Mouse (Mus musculus) lung, adult 2 months (tissue): ENCODE results near the gene Pdcd7. TPM values are rescaled to one million over a fixed set of nuclear protein-coding genes. Genes with fewer than 3 reads are reported as not detected.
A peak's percentile ranks its signal among the peaks of the same experiment; 100 is the strongest.

ENCODE experiments used
- DNase-seq: peaks from one replicate; pipeline ENCODE4 v3.0.0; 2022
- H3K4me1 ChIP-seq: fragments of 200-500 bp; 2 replicates; pipeline ENCODE4 v1.6.1; 2011; ENCODE audit warnings: low read length; ENCODE audit not compliant: control insufficient read depth, insufficient read depth
- H3K4me3 ChIP-seq: fragments of 200-500 bp; replicated peaks from 2 replicates; pipeline ENCODE3; 2011; ENCODE audit warnings: low read depth, mild to moderate bottlenecking, control low read depth, low read length; ENCODE audit errors: extremely low read depth
- CTCF ChIP-seq: fragments of 200-500 bp; IDR thresholded peaks from 2 replicates; pipeline ENCODE4 v1.5.1; 2011; ENCODE audit warnings: mild to moderate bottlenecking, low read length, control low read depth; ENCODE audit not compliant: insufficient read depth
- POLR2A ChIP-seq: fragments of 200-500 bp; IDR thresholded peaks from 2 replicates; pipeline ENCODE4 v1.6.1; 2011; ENCODE audit warnings: low read depth, mild to moderate bottlenecking, control low read depth, low read length, borderline replicate concordance; ENCODE audit errors: extremely low read depth
- WGBS: fragments of 180-500 bp; shearing (Covaris S2); methylation state at CpG from one replicate; pipeline ENCODE4 v1.1.7; 2018; 5-methylcytosine and 5-hydroxymethylcytosine counted together
- polyA plus RNA-seq: library from polyadenylated mRNA; depleted of rRNA; stranded (reverse); fragments of >200 nt; gene quantifications from 2 replicates; pipeline ENCODE4 v1.2.3, GENCODE M21; 2012

Pdcd7 gene
- polyA plus RNA-seq, 1 experiment = 10.9 TPM

DNA sequence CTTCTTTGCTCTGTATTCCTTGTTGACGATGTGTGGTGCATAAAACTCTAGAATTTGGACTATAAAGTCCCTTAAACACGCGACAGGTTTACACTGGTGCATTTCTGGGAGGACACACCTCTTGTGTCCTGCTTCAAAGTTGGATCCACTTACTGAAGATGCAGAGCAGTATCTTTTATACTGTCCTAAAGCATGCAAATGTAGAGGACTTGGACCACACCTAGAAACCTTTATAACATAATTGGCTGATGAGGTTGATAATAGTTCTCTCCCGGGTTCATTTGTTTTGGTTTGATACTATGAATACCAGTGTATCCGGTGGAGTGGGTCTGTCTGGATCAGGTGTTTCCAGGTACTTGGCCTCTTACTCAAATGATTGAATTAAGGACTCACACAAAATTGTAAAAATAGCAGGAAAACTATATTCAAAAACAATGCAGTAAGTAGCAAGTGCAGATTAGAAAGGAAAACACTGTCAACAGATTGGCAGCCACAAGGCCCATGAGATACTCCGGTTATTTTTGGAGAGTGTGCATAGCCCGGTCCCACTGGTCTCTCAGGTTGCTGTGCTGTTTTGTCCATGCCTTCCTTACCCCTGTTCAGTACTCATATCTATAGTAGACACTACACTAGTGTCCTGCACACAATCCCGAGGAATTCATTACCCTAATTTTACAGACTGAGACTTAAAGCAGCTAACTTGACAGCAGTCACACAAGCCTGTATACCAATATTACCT is 1.4 kb downstream of the Pdcd7 start:
- peaks cover 10% of the 10 kb centered on the region for H3K4me1 ChIP-seq
- H3K4me3 ChIP-seq = peak overlapping the region; percentile 74
- TF ChIP-seq CTCF = no peak
- no peak for TF ChIP-seq POLR2A
- DNase-seq = no peak
- 25% methylated on average over 8 of the region's 8 CpGs for WGBS

DNA sequence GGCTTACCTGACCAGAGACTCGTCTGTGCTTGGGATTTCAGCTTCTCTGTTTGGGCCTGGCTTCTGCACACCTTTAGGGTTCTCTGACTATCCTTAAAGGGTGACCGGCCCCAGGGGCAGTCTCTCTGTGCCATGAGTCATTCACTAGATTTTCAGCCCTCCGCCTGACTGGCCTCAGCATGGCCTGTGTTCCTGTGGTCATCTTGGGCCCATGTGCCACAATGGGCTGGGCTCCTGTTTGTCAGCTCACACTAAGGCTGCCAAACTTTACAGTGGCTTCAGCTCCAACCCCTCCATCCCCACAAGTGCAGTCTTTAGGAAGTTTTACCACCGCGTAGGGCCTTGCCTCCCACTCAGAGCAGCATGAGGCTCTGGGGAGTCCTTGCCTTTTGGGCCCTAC is 7.3 kb downstream of the Pdcd7 start:
- H3K4me1 ChIP-seq = peaks cover 2% of the 10 kb centered on the region
- 85% methylated on average over 5 of the region's 5 CpGs for WGBS
- DNase-seq = no peak

DNA sequence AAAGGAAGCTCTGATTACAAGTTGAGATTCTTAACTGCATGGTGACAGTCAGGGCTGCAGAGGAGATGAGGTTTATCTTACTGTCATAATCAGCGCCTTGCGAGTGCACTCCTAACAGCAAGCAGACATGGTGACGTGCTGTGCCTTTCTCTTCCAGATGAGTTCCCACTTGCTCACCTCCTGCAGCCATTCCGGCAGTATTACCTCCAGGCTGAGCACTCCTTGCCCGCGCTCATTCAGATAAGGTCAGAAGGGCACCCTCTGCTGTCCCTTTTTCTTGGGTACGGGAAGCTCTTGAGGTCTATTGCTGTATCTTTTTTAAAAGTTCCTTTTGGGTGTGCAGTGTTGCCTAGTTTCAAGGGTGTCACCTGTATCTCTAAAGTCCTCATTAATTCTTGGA is 10.7 kb downstream of the Pdcd7 start:
- no peak for TF ChIP-seq CTCF
- no peak for TF ChIP-seq POLR2A
- Histone ChIP-seq H3K4me3 (no peak overlapping the region), H3K4me1 (no peaks in the 10 kb centered on the region)
- 88% methylated on average over 7 of the region's 7 CpGs for WGBS
- no peak for DNase-seq

More for the DNA sequence above, 7.3 kb downstream of the Pdcd7 start:
- no peak for TF ChIP-seq CTCF
- TF ChIP-seq POLR2A = no peak
- no peak overlapping the region for H3K4me3 ChIP-seq

DNA sequence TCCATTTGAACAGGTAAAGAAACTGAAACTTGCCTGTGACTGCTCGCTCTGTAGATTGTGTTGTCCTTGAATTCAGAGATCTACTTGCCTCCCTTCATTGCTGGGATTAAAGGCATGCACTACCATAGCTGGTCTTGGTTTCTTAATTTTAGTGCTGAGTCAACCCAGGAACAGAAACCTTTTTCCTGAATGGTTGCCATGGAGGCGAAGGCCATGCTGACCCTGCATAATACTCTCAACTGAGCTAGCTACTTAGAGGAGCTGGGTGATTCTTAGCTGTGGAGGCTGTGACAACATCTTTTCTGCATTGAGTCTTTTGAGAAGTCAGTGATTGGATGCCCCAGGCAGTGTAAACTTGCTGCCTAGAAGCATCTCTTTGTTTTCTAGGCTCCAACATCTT is 11.1 kb downstream of the Pdcd7 start:
- no peaks in the 10 kb centered on the region for H3K4me1 ChIP-seq
- H3K4me3 ChIP-seq = no peak overlapping the region
- 91% methylated on average over 2 of the region's 2 CpGs for WGBS
- DNase-seq = no peak
- TF ChIP-seq CTCF = no peak
- TF ChIP-seq POLR2A = no peak

DNA sequence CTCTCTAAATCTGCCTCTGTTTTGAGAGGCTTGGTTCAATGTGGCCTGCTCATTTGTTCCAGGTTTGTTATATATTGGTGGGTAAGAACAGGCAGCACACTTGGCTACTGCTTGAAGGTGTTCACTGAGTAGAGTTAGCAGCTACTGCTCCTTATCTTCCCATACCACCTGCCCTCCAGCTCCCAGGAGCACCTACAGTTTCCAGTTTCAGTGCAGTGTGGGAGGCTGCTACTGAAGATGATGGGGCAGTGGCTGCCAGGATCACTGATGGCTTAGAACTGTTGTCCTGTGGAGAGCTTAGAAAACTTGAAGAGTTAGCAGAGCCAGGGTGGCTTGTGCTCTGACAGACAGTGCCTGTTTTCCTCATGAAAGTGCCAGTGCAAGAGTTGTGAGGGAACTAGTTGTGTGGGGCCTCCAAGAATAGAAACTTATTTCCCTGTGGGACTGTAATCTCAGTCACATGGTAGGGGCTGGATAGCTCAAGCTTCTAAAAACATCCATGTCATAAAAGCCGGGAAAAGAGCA is 13.1 kb downstream of the Pdcd7 start:
- H3K4me3 ChIP-seq = no peak overlapping the region
- H3K4me1 ChIP-seq = no peaks in the 10 kb centered on the region
- DNase-seq = no peak
- TF ChIP-seq CTCF (no peak), POLR2A (no peak)
- 81% methylated on average over 1 of the region's 1 CpGs for WGBS

DNA sequence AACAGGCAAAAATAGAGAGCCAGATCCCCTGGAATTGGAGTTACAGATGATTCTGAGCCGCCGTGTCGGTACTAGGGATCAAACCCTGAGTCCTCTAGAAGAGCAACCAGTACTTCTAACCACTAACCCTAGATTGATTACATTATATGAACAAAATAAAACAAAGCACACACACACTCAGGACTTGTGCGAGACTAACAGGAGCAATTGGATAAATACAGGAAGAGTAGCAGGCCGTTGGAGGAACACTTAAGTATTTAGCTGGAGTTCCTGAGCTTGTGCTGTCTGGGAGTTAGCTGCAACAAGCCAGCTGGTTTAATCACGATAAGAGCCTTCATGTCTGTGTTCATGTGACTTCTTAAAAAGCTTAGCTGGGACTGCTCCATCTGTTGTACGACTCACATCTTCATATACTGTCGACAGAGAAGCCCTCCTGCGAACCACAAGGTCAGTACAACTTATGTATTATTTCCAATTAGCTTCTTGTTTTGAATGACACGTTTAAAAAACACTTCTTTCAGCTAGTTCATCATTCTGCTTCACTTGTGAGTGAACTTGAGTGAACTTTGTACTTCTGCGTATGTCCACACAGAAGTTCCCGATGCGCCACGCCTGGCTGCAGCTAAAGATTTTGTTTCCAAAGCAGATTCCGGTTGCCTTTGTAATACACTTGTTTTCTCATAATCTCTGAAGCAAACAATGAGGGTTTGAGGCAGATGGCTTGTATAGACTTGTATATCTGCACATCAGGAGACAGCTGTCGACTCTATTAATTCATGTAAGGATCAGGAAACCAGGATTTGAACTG is 14.9 kb downstream of the Pdcd7 start, which contains the start of gene Ubap1l:
Gene Ubap1l (plus strand): TSS at position 401 of the 808 bp plus-strand sequence.
- Histone ChIP-seq H3K4me1 (no peaks in the 10 kb centered on the region), H3K4me3 (no peak within 1 kb of the TSS)
- 75% methylated on average over 16 of the region's 16 CpGs for WGBS
- TF ChIP-seq POLR2A (no peak), CTCF (no peak)
- DNase-seq = no peak

DNA sequence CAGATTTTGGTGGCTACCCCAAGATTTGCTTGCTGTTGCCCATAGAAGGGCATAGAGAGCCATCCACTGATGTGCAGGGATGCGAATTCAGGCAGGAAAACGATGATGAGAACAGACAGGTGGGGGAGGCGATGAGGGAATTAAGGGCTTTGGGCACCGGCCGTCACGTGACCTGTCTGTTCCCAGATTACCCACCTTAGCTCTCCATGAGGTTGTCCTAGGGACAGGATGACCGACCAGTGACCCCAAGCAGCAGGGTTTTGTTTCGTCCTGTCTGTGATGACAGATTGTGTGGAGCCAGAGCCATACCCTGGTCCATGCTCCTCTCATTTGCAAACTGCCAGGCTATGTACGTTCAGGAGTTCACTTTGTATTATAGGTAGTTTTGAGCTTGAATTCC is 17.8 kb downstream of the Pdcd7 start:
- Histone ChIP-seq H3K4me3 (no peak overlapping the region), H3K4me1 (no peaks in the 10 kb centered on the region)
- DNase-seq = no peak
- 41% methylated on average over 9 of the region's 9 CpGs for WGBS
- TF ChIP-seq POLR2A (no peak), CTCF (no peak)

DNA sequence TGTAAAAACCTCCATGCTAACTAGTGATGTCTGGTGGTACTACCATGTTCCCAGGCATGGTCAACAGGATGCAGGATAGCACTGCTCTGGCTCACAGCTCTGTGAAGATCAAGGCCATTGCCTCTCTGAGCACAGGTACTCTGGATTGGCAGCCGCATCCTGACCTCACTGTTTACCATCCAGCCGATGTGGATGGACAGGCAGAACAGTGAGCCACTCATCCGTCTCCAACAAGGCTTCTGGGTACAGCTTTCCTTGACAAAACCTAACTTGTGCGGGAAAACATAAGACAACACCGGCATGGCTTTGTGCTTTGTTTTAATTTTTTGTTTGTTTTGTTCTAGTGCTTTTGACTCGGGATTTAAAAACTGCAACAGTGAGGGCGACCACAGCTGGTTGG is 19.8 kb downstream of the Pdcd7 start:
- DNase-seq = no peak
- 69% methylated on average over 7 of the region's 7 CpGs for WGBS
- TF ChIP-seq POLR2A = no peak
- TF ChIP-seq CTCF = no peak
- Histone ChIP-seq H3K4me3 (no peak overlapping the region), H3K4me1 (no peaks in the 10 kb centered on the region)

DNA sequence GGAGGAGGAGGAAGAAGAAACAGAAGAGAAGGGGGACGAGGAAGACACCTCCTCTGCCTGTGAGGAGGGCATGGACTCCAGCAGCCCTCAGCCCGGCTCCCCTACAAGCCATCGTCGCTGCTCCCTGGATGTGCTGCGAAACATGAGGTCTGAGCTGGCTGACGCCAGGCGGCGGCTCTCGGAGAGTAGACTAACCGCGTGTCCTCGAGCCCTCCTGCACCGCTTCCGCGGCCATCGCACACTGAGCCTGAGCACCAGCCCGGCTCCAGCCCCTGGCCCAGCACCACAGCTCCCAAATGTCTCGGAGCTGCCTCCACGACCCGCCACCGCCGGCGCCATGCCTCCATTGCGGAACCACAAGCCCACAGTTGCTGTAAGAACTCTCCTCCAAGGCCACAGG is 25.9 kb downstream of the Pdcd7 start:
- WGBS = 85% methylated on average over 24 of the region's 24 CpGs
- DNase-seq = no peak
- no peaks in the 10 kb centered on the region for H3K4me1 ChIP-seq
- H3K4me3 ChIP-seq = no peak overlapping the region
- TF ChIP-seq POLR2A (no peak), CTCF (no peak)

DNA sequence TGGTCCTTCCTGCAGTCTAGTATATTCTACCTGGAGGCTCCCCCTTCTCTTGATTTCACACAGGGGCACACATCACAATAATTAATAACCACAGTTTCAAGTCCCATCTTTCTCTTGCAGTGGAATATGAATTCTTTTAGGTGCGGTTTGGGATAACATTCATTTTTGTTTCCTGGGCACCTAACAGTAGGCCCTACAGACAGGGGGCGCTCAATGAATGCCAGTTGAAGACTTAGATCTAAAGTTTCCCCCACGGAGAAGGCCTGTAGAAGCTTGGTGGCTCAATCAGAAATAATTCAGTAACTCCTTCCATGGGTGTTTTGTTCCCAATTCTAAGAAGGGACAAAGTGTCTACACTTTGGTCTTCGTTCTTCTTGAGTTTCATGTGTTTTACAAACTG is 26.5 kb downstream of the Pdcd7 start:
- 60% methylated on average over 4 of the region's 4 CpGs for WGBS
- no peak for DNase-seq
- Histone ChIP-seq H3K4me1 (no peaks in the 10 kb centered on the region), H3K4me3 (no peak overlapping the region)
- TF ChIP-seq CTCF (0 out of 2 replicates have a peak, but pooled peaks have one; percentile 15), POLR2A (no peak)
